Mouse (Mus musculus): ENCODE results near the gene Cxcl2. TPM values are rescaled to one million over a fixed set of nuclear protein-coding genes. Genes with fewer than 3 reads are reported as not detected.

Gene Cxcl2
- polyA plus RNA-seq, 1 experiment from 2014 or later = not detected

DNA sequence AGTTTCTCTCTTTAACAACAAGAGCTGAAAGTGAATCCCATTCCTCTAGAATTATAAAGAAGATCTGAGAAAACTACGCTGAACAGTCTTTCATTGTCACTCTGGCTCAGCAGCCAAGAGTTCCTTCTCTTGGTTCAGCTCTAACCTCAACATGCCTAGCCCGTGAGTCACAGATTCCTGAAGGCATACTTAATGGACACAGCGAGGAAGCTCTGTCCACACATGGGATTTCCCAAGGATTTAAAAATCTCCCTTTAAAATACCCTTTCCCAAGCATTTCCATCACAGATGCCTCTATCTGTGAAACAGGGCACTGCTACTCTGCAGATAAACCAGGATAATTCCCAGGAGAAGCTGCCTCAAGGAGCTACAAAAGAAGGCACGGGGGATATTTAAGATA is 27.6 kb upstream of the Cxcl2 start:
- DNase-seq (ENCODE audit: low spot score) (peak; percentile 70), ATAC-seq (ENCODE audit: low read depth) (peak; percentile 50; the same call in 1 of the 2 replicates)
- Histone ChIP-seq H3K9ac (ENCODE audit: low read depth, low read length) (no peak overlapping the region), H3K27me3 (replicated peaks; ENCODE audit: control insufficient read depth, insufficient read depth, low read length) (no peaks in the 10 kb centered on the region), H3K4me1 (ENCODE audit: control insufficient read depth, insufficient read depth, low read length) (no peaks in the 10 kb centered on the region), H3K9me3 (ENCODE audit: control insufficient read depth, low read length) (no peaks in the 10 kb centered on the region), H3K36me3 (ENCODE audit: control insufficient read depth, insufficient read depth, low read length) (no peaks in the 10 kb centered on the region), H3K4me2 (ENCODE audit: low read depth, low read length) (no peak overlapping the region), H3K4me3 (ENCODE audit: low read depth, low read length) (no peak overlapping the region), H3K27ac (replicated peaks; ENCODE audit: low read depth, low read length) (no peak overlapping the region)
- WGBS = 56% methylated on average over 4 of the region's 4 CpGs

DNA sequence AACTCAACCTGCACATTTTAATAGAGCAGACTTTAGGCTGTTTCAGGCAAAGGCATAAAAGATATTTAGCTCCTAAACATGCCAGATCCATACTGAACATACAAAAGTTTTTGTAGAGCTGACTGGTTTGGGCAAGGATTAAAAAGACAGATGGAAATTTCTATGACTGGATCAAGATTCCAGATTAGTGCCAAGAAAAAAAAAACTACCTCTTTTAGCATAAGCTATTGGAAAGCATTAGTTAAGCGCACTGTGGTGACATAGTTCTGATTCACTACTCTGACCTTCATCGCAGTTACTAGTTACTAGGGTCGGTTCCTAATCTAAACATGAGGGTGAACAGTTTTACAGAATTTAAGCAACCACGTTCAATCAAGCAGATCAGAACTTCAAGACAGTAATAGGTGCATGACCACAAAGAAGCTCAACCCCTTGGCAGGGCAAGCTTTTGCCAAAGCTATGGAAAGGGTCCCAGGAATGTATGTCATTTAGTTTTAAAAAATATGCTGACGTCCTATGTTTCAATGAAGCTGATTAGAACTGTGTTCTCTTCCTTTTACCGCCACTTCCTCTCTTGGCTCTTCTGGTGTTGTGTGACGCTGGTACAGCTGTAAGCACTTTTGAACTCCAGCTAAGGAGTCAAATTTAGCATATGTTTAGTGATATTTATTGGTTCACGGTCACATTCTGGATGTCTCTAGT is 27.0 kb upstream of the Cxcl2 start:
- no peak for DNase-seq (ENCODE audit: low spot score)
- no peak overlapping the region for H3K4me3 ChIP-seq (ENCODE audit: low read depth, low read length)
- H3K36me3 ChIP-seq (ENCODE audit: control insufficient read depth, insufficient read depth, low read length) = no peaks in the 10 kb centered on the region
- no peaks in the 10 kb centered on the region for H3K9me3 ChIP-seq (ENCODE audit: control insufficient read depth, low read length)
- ATAC-seq (ENCODE audit: low read depth) = no peak
- H3K27ac ChIP-seq (replicated peaks; ENCODE audit: low read depth, low read length) = no peak overlapping the region
- 59% methylated on average over 8 of the region's 8 CpGs for WGBS
- H3K27me3 ChIP-seq (replicated peaks; ENCODE audit: control insufficient read depth, insufficient read depth, low read length) = no peaks in the 10 kb centered on the region
- no peaks in the 10 kb centered on the region for H3K4me1 ChIP-seq (ENCODE audit: control insufficient read depth, insufficient read depth, low read length)
- no peak overlapping the region for H3K4me2 ChIP-seq (ENCODE audit: low read depth, low read length)
- H3K9ac ChIP-seq (ENCODE audit: low read depth, low read length) = no peak overlapping the region

DNA sequence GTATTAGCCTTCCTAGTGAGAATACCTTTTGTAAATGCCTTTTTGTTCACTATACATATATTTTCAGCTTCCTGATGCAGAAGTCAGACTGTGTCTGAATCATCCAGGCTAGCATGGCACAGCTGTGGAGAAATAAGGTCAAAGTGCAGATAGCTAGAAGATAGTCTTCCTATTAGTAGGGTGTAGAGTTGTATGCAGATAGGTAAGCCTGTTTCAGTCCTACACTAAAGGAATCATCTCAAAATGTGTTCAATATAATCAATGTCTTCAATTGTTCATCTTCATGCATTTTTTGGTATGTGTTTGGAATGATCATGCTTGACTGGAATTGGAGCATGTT is 26.5 kb upstream of the Cxcl2 start:
- Histone ChIP-seq H3K4me3 (ENCODE audit: low read depth, low read length) (no peak overlapping the region), H3K9me3 (ENCODE audit: control insufficient read depth, low read length) (no peaks in the 10 kb centered on the region), H3K27ac (replicated peaks; ENCODE audit: low read depth, low read length) (no peak overlapping the region), H3K9ac (ENCODE audit: low read depth, low read length) (no peak overlapping the region), H3K4me1 (ENCODE audit: control insufficient read depth, insufficient read depth, low read length) (no peaks in the 10 kb centered on the region), H3K27me3 (replicated peaks; ENCODE audit: control insufficient read depth, insufficient read depth, low read length) (no peaks in the 10 kb centered on the region), H3K36me3 (ENCODE audit: control insufficient read depth, insufficient read depth, low read length) (no peaks in the 10 kb centered on the region), H3K4me2 (ENCODE audit: low read depth, low read length) (no peak overlapping the region)
- DNase-seq (ENCODE audit: low spot score) (no peak), ATAC-seq (ENCODE audit: low read depth) (no peak)

DNA sequence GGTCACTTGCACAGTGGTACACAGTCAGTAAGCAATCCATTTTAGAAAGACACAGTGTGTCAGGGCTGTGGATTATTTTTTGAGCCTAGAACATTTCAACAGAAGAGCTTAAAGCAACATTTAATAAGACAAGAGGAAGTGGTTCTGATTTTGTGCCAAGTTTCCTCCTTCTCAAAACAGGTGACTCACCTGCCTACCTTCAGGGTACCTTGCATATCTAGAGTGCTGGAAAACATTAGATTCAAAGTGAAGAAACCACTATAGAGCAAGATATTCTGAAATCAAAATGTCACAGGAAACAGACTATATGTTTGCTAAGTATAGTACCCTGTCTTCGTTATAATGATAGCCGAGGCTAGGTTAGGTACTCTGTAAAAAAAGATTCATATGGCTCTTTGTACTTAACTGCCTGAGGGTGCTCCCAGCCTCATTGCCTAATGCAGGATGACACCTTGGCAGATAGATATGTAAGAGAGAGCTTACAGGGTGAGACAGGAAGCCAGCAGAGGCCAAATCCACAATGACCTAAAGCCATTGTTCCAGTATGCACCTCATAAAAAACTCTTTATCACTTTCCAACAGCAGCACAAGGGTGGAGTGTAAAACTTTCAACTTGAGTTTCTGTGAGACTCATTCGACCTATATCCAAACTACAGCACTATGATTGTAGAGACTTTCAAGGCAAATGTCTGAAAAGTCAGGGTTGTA is 24.2 kb upstream of the Cxcl2 start:
- WGBS = 76% methylated on average over 3 of the region's 3 CpGs
- Histone ChIP-seq H3K4me2 (ENCODE audit: low read depth, low read length) (no peak overlapping the region), H3K4me1 (ENCODE audit: control insufficient read depth, insufficient read depth, low read length) (no peaks in the 10 kb centered on the region), H3K27ac (replicated peaks; ENCODE audit: low read depth, low read length) (no peak overlapping the region), H3K36me3 (ENCODE audit: control insufficient read depth, insufficient read depth, low read length) (no peaks in the 10 kb centered on the region), H3K27me3 (replicated peaks; ENCODE audit: control insufficient read depth, insufficient read depth, low read length) (no peaks in the 10 kb centered on the region), H3K9me3 (ENCODE audit: control insufficient read depth, low read length) (no peaks in the 10 kb centered on the region), H3K9ac (ENCODE audit: low read depth, low read length) (no peak overlapping the region), H3K4me3 (ENCODE audit: low read depth, low read length) (no peak overlapping the region)
- ATAC-seq (ENCODE audit: low read depth) (no peak), DNase-seq (ENCODE audit: low spot score) (peak; percentile 48)

DNA sequence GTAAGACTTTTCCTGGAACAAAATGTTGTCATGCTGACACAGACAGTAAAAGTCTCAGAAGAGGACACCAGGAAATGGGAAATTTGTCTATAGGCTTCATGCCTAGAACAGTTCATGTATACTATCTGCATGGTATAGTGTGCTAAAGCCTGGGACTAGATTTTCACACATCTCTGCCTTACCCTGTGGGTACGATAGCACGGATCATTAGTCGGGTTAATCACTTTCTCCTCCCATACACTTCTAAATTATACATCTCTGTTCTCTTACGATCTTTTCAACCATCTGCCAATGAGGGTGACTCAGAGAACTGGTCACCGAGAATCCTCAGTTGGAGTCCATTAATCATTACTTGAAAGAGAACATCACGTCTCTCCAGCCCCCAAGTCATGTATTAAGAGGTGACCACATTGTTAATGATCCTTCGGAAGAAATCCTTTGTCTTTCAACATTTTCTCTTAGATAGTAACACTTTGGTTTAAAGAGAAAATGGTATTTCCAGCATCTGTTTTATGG is 23.3 kb upstream of the Cxcl2 start:
- no peak for ATAC-seq (ENCODE audit: low read depth)
- Histone ChIP-seq H3K4me3 (ENCODE audit: low read depth, low read length) (no peak overlapping the region), H3K27me3 (replicated peaks; ENCODE audit: control insufficient read depth, insufficient read depth, low read length) (no peaks in the 10 kb centered on the region), H3K4me2 (ENCODE audit: low read depth, low read length) (no peak overlapping the region), H3K27ac (replicated peaks; ENCODE audit: low read depth, low read length) (no peak overlapping the region), H3K36me3 (ENCODE audit: control insufficient read depth, insufficient read depth, low read length) (no peaks in the 10 kb centered on the region), H3K9me3 (ENCODE audit: control insufficient read depth, low read length) (no peaks in the 10 kb centered on the region), H3K4me1 (ENCODE audit: control insufficient read depth, insufficient read depth, low read length) (no peaks in the 10 kb centered on the region), H3K9ac (ENCODE audit: low read depth, low read length) (no peak overlapping the region)
- DNase-seq (ENCODE audit: low spot score) = no peak
- WGBS = 84% methylated on average over 7 of the region's 7 CpGs

DNA sequence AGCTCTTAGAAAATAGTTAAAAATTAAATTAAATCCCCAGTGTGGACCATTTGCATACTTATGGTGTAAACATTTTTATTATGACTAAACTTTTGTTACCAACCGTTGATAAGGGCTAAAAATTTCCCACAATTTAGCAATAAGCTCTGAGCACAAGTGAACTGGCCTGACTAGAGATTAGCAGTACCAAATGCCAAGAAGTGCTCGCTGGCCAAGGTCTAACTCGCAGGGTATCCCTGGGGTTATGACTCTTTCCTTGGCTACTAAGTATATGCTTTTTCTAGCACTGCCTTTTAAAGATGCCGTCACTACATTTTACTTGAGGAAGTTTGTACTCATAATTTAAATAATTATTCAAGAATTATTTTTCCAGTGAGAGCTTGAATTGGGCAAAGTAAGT is 22.6 kb upstream of the Cxcl2 start:
- Histone ChIP-seq H3K27ac (replicated peaks; ENCODE audit: low read depth, low read length) (no peak overlapping the region), H3K36me3 (ENCODE audit: control insufficient read depth, insufficient read depth, low read length) (no peaks in the 10 kb centered on the region), H3K9me3 (ENCODE audit: control insufficient read depth, low read length) (no peaks in the 10 kb centered on the region), H3K4me2 (ENCODE audit: low read depth, low read length) (no peak overlapping the region), H3K4me1 (ENCODE audit: control insufficient read depth, insufficient read depth, low read length) (no peaks in the 10 kb centered on the region), H3K9ac (ENCODE audit: low read depth, low read length) (no peak overlapping the region), H3K4me3 (ENCODE audit: low read depth, low read length) (no peak overlapping the region), H3K27me3 (replicated peaks; ENCODE audit: control insufficient read depth, insufficient read depth, low read length) (no peaks in the 10 kb centered on the region)
- ATAC-seq (ENCODE audit: low read depth) (no peak), DNase-seq (ENCODE audit: low spot score) (no peak)
- 89% methylated on average over 4 of the region's 4 CpGs for WGBS

DNA sequence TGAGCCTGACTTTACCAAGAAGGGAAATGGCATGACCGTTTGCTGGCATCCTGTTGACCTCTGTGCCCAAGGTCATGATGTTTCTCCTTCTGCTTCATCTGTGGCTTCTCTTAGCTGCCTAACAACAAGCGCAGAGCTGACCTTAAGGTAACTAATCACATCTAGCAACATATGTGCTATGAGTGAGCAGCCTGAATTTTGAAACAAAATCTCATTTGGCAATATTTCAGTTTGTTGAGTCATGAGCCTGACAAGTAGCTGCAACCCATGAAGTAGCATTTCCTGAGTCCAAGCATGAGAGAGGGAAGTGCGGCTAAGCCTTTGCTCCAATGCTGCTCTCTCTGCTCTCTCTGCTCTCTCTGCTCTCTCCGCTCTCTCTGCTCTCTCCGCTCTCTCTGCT is 22.0 kb upstream of the Cxcl2 start:
- ATAC-seq (ENCODE audit: low read depth) (no peak), DNase-seq (ENCODE audit: low spot score) (no peak)
- 83% methylated on average over 5 of the region's 5 CpGs for WGBS
- Histone ChIP-seq H3K36me3 (ENCODE audit: control insufficient read depth, insufficient read depth, low read length) (no peaks in the 10 kb centered on the region), H3K27me3 (replicated peaks; ENCODE audit: control insufficient read depth, insufficient read depth, low read length) (no peaks in the 10 kb centered on the region), H3K4me1 (ENCODE audit: control insufficient read depth, insufficient read depth, low read length) (no peaks in the 10 kb centered on the region), H3K9me3 (ENCODE audit: control insufficient read depth, low read length) (no peaks in the 10 kb centered on the region), H3K4me3 (ENCODE audit: low read depth, low read length) (no peak overlapping the region), H3K9ac (ENCODE audit: low read depth, low read length) (no peak overlapping the region), H3K27ac (replicated peaks; ENCODE audit: low read depth, low read length) (no peak overlapping the region), H3K4me2 (ENCODE audit: low read depth, low read length) (no peak overlapping the region)

DNA sequence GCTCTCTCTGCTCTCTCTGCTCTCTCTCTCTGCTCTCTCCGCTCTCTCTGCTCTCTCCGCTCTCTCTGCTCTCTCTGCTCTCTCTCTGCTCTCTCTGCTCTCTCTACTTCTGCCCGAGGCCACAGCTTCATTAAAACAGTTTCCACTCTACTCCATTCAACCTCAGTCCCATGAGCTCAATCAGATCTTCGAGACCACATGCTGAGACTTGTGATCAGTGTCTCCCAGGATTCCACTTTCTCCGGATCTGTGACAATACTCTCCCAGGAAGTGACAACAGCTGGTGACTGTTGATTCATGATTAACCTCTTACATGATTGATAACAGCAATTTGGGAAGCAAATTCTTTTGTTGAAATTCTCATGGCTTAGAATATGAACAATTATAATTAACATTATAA is 21.5 kb upstream of the Cxcl2 start:
- H3K4me1 ChIP-seq (ENCODE audit: control insufficient read depth, insufficient read depth, low read length) = no peaks in the 10 kb centered on the region
- H3K9me3 ChIP-seq (ENCODE audit: control insufficient read depth, low read length) = no peaks in the 10 kb centered on the region

More for the DNA sequence above, 21.5 kb upstream of the Cxcl2 start:
- DNase-seq (ENCODE audit: low spot score) (no peak), ATAC-seq (ENCODE audit: low read depth) (no peak)
- no peak overlapping the region for H3K27ac ChIP-seq (replicated peaks; ENCODE audit: low read depth, low read length)
- WGBS = 77% methylated on average over 5 of the region's 5 CpGs
- H3K4me2 ChIP-seq (ENCODE audit: low read depth, low read length) = no peak overlapping the region
- H3K36me3 ChIP-seq (ENCODE audit: control insufficient read depth, insufficient read depth, low read length) = no peaks in the 10 kb centered on the region
- H3K27me3 ChIP-seq (replicated peaks; ENCODE audit: control insufficient read depth, insufficient read depth, low read length) = no peaks in the 10 kb centered on the region
- H3K4me3 ChIP-seq (ENCODE audit: low read depth, low read length) = no peak overlapping the region
- no peak overlapping the region for H3K9ac ChIP-seq (ENCODE audit: low read depth, low read length)
